Mouse (Mus musculus) adrenal gland, postnatal 10 days (tissue): ENCODE results near the gene Setmar. TPM values are rescaled to one million over a fixed set of nuclear protein-coding genes. Genes with fewer than 3 reads are reported as not detected.

Experiments
- DNase-seq: peaks from one replicate; pipeline ENCODE4 v3.0.0; 2021; ENCODE audit warnings: mixed read lengths
- total RNA-seq, 2 experiments: library from RNA; stranded (reverse); gene quantifications; 2 replicates each; pipeline ENCODE4 v1.2.3; 2021

The Setmar gene
- total RNA-seq, 2 experiments from 2014 or later = 5.2 to 5.3 TPM

- DNase-seq = no peak
These were observed 50.1 kb downstream of the Setmar start for GRCm38 (mm10) chr6:108114971-108115370.

- DNase-seq = no peak
These were observed 53.0 kb downstream of the Setmar start for GRCm38 (mm10) chr6:108117881-108118280.

DNA sequence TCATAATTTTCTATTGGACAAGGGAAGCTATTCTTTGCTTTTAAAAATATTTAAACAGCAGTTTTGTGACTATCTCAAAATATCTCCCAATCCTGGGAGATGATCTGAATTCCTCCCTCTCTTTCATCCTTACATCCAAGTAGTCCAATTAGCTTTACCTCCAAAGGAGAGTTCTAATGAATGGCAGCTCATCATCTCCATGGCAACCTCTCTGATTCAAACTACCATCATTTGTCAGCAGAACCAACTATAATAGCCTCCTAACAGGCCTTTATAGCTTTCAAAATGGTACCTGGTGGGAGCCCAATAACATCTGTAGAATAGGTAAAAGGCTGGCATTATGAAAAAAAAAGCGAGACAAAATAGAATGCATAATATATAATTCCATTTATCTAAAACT is 60.6 kb downstream of the Setmar start:
- DNase-seq = no peak

- DNase-seq = peak; percentile 62
These were observed 61.8 kb downstream of the Setmar start for GRCm38 (mm10) chr6:108126631-108127030.

Other genes starting within 250 kb of the Setmar start
- 10 to 100 TPM; 25.9 to 27.6 TPM for gene Sumf1, start 120.5 kb downstream of the Setmar start, total RNA-seq
- gene Itpr1, start 148.1 kb downstream of the Setmar start, total RNA-seq = 100 to 1,000 TPM; 100 to 111 TPM